ENCODE assay signal across 1 mouse cellular context in genomic region chr9:106169917-106170316, GRCm38 (mm10).
TF ChIP-seq lines count a peak whose summit lies in the region.

No protein-coding gene starts in this region.

TF ChIP-seq in MEL, 35 proteins besides CTCF, POLR2A, EP300 and RAD21:
- no peak for TF ChIP-seq MAZ (IDR thresholded peaks at IDR 0.05; ENCODE audit: low read depth, low read length)
- TF ChIP-seq RCOR1 (IDR thresholded peaks at IDR 0.05; ENCODE audit: low read depth, low read length) = 0 out of 2 replicates have a peak, but pooled peaks have one; percentile 12
- TF ChIP-seq USF1 (IDR thresholded peaks at IDR 0.05; ENCODE audit: low read depth, low read length) = no peak
TF ChIP-seq in MEL: peak in this region for 1.
